Mouse (Mus musculus) limb, embryonic 14.5 days (tissue): ENCODE data around the gene Tcf23. TPM values are rescaled to one million over a fixed set of nuclear protein-coding genes. Genes with fewer than 3 reads are reported as not detected.

Experiments used
- ATAC-seq: fragments of 200-750 bp; cut with Nextera tagmentation; 2 replicates; pipeline ENCODE4 v1.8.0; 2017; ENCODE audit warnings: low read depth, moderate number of reproducible peaks, moderate TSS enrichment; ENCODE audit not compliant: low FRiP score
- DNase-seq: peaks from one replicate; pipeline ENCODE4 v3.0.0-alpha.2; 2015; ENCODE audit warnings: low spot score
- H3K27ac ChIP-seq: fragments of 300-500 bp; sonication (generic); replicated peaks from 2 replicates; pipeline ENCODE4 v1.5.1; 2014; ENCODE audit warnings: low read depth, mild to moderate bottlenecking, low read length, moderate library complexity, mixed read lengths
- H3K27me3 ChIP-seq: fragments of 300-500 bp; sonication (generic); 2 replicates; pipeline ENCODE4 v1.6.1; 2014; ENCODE audit warnings: low read length, mixed read lengths; ENCODE audit not compliant: control insufficient read depth, insufficient read depth
- H3K36me3 ChIP-seq: fragments of 300-500 bp; sonication (generic); 2 replicates; pipeline ENCODE4 v1.6.1; 2014; ENCODE audit warnings: mild to moderate bottlenecking, low read length, moderate library complexity, mixed read lengths; ENCODE audit not compliant: control insufficient read depth, insufficient read depth
- H3K4me1 ChIP-seq: fragments of 300-500 bp; sonication (generic); 2 replicates; pipeline ENCODE4 v1.6.1; 2014; ENCODE audit warnings: antibody characterized with exemption, low read length, mixed read lengths; ENCODE audit not compliant: control insufficient read depth, insufficient read depth
- H3K4me2 ChIP-seq: fragments of 300-500 bp; sonication (generic); replicated peaks from 2 replicates; pipeline ENCODE4 v1.6.1; 2014; ENCODE audit warnings: low read depth, mild to moderate bottlenecking, low read length, moderate library complexity; ENCODE audit not compliant: severe bottlenecking
- H3K4me3 ChIP-seq: fragments of 300-500 bp; sonication (generic); replicated peaks from 2 replicates; pipeline ENCODE4 v1.5.1; 2014; ENCODE audit warnings: low read length
- H3K9ac ChIP-seq: fragments of 300-500 bp; sonication (generic); 2 replicates; pipeline ENCODE4 v1.6.1; 2014; ENCODE audit warnings: mild to moderate bottlenecking, low read depth, low read length, moderate library complexity; ENCODE audit not compliant: severe bottlenecking
- H3K9me3 ChIP-seq: fragments of 300-500 bp; sonication (generic); 2 replicates; pipeline ENCODE4 v1.6.1; 2016; ENCODE audit warnings: low read length; ENCODE audit not compliant: control insufficient read depth
- POLR2A ChIP-seq: fragments of 200-500 bp; IDR thresholded peaks from 2 replicates; pipeline ENCODE4 v1.8.0; 2012; ENCODE audit warnings: inconsistent platforms, mild to moderate bottlenecking, moderate library complexity, borderline replicate concordance; ENCODE audit not compliant: insufficient read depth, insufficient read length; ENCODE audit errors: extremely low read depth
- WGBS: fragments of 180-500 bp; shearing (Covaris S2); extraction: QIAGEN DNeasy Blood & Tissue Kit; methylation state at CpG from one replicate; pipeline ENCODE4 v1.1.7; 2014; 5-methylcytosine and 5-hydroxymethylcytosine counted together
- polyA plus RNA-seq, 2 experiments: library from polyadenylated mRNA; depleted of rRNA in 1 of 2; stranded (reverse) in 1 of 2; unstranded in 1 of 2; fragments of >200 nt; fragmentation: Nextera tagmentation in 1 of 2; extraction: Ambion mirVana in 1 of 2; gene quantifications; 2 replicates each; pipeline versions ENCODE4 v1.2.1 to v1.2.3; 2012 to 2014

The Tcf23 gene
- polyA plus RNA-seq, 2 experiments, result 0.05 TPM; not detected in 1

DNA sequence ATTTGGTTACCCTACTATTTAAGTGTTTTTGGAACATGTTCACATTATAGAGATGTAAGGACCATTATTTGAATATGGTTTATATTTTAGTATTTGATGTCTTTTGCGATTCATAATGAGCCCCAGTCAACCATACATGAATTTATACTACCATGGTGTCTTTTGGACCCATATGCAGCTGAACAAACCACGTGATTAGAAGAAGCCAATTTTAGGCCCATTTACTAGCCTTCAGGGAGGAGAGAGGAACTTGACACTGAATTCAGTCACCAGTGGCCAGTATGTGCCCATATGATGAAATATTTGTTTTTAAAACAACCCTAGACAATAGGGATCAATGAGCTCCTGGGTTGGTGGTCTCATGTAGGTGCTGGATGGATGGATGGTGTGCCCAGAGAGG lies 7.6 kb upstream of the Tcf23 start:
- Histone ChIP-seq H3K9ac (peak overlapping the region; percentile 87; the same call in 1 of the 2 replicates), H3K9me3 (no peaks in the 10 kb centered on the region), H3K4me3 (peak overlapping the region; percentile 88; the same call in 1 of the 2 replicates), H3K4me1 (peaks cover 19% of the 10 kb centered on the region), H3K27me3 (no peaks in the 10 kb centered on the region), H3K27ac (0 out of 2 replicates have a peak overlapping the region, but pooled peaks have one; percentile 53), H3K4me2 (peak overlapping the region; percentile 55; the same call in 1 of the 2 replicates), H3K36me3 (peaks cover 21% of the 10 kb centered on the region)
- no peak for TF ChIP-seq POLR2A
- ATAC-seq, result no peak
- no peak for DNase-seq
- 91% methylated on average over 2 of the region's 2 CpGs for WGBS

DNA sequence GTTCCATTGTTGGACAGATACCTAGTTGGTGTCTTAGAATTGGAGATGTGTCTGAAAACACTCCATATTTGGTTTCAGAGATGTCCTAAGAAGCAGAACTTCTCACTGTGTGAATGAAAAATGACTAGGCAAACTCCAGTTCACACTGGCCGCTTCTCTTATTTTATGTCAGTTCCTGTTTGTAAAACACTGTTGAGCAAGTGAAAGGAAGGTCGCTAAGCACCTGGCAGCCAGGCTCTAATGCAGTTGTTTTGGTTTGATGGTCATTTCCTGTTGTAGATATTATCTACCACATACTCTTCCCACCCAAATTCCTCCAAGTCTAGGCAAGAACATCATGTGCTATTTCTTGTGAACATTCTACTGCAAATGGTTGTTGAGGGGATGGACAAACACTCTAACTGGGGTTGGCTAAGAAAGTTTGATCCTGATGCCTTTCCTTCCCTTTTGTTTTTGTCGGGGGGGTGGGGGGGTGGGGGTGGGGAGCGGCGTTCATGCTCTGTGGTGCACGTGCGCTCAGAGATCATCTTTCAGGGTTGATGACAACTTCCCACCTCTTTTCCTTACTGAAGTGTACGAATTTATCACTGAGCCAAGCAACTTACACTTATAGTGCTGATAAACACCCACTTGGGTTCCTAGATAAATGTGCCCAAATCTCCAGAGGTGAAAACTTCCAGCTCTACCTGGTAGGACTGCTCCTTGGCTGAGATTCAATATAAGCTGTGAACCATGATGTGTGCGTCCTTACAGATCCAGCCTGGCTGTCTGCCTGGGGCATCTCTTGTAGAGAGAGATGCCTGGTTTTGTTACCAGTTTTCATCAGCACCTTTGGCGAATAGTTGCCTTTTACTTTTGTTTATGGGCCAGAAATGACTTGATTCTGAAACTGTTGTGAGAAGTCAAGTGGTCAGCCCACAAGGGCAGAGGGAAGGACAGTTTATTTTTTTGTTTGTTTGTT lies 6.6 kb upstream of the Tcf23 start:
- no peak for TF ChIP-seq POLR2A
- WGBS, result 71% methylated on average over 10 of the region's 10 CpGs

DNA sequence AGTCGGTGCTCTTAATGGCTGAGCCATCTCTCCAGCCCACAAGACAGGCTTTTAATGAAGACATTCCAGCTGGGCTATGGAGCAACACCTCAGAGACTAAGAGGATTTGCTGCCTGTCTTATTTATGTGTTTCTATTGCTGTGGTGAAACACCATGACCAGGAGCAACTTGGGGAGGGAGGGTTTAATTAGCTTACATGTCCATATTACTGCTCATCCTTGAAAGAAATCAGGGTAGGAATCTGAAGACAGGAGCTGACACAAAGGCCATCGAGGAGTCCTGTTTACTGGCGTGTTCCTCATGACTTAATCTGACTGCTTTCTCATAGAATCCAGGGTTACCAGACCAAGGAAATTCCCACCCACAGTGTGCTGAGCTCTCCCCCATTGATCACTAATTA lies 4.5 kb upstream of the Tcf23 start:
- H3K27ac ChIP-seq, result no peak overlapping the region
- ATAC-seq (no peak), DNase-seq (no peak)
- no peaks in the 10 kb centered on the region for H3K27me3 ChIP-seq
- no peaks in the 10 kb centered on the region for H3K9me3 ChIP-seq
- H3K36me3 ChIP-seq, result peaks cover under 1% of the 10 kb centered on the region; the same call in 1 of the 2 replicates
- H3K4me1 ChIP-seq, result peaks cover 6% of the 10 kb centered on the region
- H3K4me3 ChIP-seq, result no peak overlapping the region
- WGBS, result 76% methylated on average over 3 of the region's 3 CpGs
- H3K9ac ChIP-seq, result no peak overlapping the region
- no peak overlapping the region for H3K4me2 ChIP-seq
- TF ChIP-seq POLR2A, result no peak

More for the DNA sequence above, 6.6 kb upstream of the Tcf23 start:
- Histone ChIP-seq H3K4me2 (no peak overlapping the region), H3K4me3 (no peak overlapping the region), H3K27me3 (no peaks in the 10 kb centered on the region), H3K36me3 (peaks cover 18% of the 10 kb centered on the region), H3K4me1 (peaks cover 19% of the 10 kb centered on the region), H3K9ac (no peak overlapping the region), H3K9me3 (no peaks in the 10 kb centered on the region), H3K27ac (no peak overlapping the region)
- ATAC-seq (no peak), DNase-seq (no peak)

DNA sequence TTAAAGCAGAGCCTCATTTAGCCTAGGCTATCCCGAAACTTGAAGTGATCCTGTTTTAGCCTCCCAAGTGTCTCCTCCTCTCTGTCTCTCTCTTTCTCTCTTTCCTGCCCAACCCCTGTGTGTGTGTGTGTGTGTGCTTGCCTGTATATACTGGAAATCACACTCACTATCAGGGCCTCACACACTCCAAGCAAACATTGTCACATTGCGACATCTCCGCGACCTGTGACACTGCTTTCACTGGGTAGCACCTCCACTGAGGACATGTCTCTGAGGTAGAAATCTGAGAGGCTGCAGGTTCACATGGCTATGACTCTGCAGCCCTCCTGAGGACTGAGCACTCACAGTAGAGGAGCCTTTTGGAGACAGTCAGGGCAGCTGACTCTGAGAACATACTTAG lies 2.3 kb upstream of the Tcf23 start:
- no peak for TF ChIP-seq POLR2A
- H3K27me3 ChIP-seq, result no peaks in the 10 kb centered on the region
- WGBS, result 87% methylated on average over 4 of the region's 4 CpGs
- H3K27ac ChIP-seq, result no peak overlapping the region
- H3K36me3 ChIP-seq, result no peaks in the 10 kb centered on the region
- H3K4me1 ChIP-seq, result no peaks in the 10 kb centered on the region
- H3K9me3 ChIP-seq, result no peaks in the 10 kb centered on the region
- H3K4me2 ChIP-seq, result no peak overlapping the region
- ATAC-seq (no peak), DNase-seq (no peak)
- no peak overlapping the region for H3K9ac ChIP-seq
- H3K4me3 ChIP-seq, result no peak overlapping the region

DNA sequence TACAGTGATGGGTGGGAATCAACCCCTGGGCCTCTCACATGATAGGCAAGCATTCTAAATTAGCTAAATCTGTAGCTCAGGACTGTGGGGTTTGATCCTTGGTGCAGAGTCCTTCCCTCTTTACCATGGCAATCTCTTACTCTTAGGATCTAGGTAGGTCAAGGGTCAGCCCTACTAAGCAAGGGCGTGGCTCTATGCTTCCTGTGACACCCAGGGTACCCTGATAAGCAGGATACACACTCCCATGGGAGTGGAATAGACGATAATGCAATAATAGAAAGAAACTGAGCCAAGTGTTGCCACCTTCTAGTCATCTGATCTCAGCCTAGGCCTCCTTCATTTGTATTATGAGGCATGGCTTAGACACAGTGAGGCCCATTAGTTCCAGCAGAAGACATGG lies 978 bp downstream of the Tcf23 start:
- H3K9ac ChIP-seq, result no peak overlapping the region
- H3K27me3 ChIP-seq, result no peaks in the 10 kb centered on the region
- no peaks in the 10 kb centered on the region for H3K4me1 ChIP-seq
- H3K4me2 ChIP-seq, result no peak overlapping the region
- ATAC-seq, result no peak
- no peak for TF ChIP-seq POLR2A
- H3K9me3 ChIP-seq, result no peaks in the 10 kb centered on the region
- DNase-seq, result no peak
- no peaks in the 10 kb centered on the region for H3K36me3 ChIP-seq
- WGBS, result 74% methylated on average over 2 of the region's 2 CpGs
- no peak overlapping the region for H3K4me3 ChIP-seq
- no peak overlapping the region for H3K27ac ChIP-seq
